Mouse (Mus musculus) heart, embryonic 16.5 days (tissue): Measurements from ENCODE around the gene Evi5. TPM values are rescaled to one million over a fixed set of nuclear protein-coding genes. Genes with fewer than 3 reads are reported as not detected.

Experiments used
- ATAC-seq: fragments of 200-750 bp; cut with Nextera tagmentation; replicated peaks from 2 replicates; pipeline ENCODE4 v1.8.0; 2017; ENCODE audit warnings: moderate number of reproducible peaks; ENCODE audit not compliant: insufficient read depth, low FRiP score; ENCODE audit errors: extremely low read depth
- H3K27ac ChIP-seq: fragments of 300-500 bp; sonication (generic); 2 replicates; pipeline ENCODE4 v1.5.1; 2014; ENCODE audit warnings: mild to moderate bottlenecking, low read length, control low read depth, moderate library complexity
- H3K27me3 ChIP-seq: fragments of 300-500 bp; sonication (generic); 2 replicates; pipeline ENCODE4 v1.6.1; 2014; ENCODE audit warnings: low read length, mixed read lengths; ENCODE audit not compliant: control insufficient read depth, insufficient read depth
- H3K36me3 ChIP-seq: fragments of 300-500 bp; sonication (generic); 2 replicates; pipeline ENCODE4 v1.6.1; 2014; ENCODE audit not compliant: control insufficient read depth, insufficient read depth
- H3K4me1 ChIP-seq: fragments of 300-500 bp; sonication (generic); 2 replicates; pipeline ENCODE4 v1.6.1; 2014; ENCODE audit warnings: low read length, mixed read lengths; ENCODE audit not compliant: control insufficient read depth, insufficient read depth
- H3K4me2 ChIP-seq: fragments of 300-500 bp; sonication (generic); 2 replicates; pipeline ENCODE4 v1.6.1; 2014; ENCODE audit warnings: low read depth, mild to moderate bottlenecking, control low read depth, low read length
- H3K4me3 ChIP-seq: fragments of 300-500 bp; sonication (generic); 2 replicates; pipeline ENCODE4 v1.5.1; 2014; ENCODE audit warnings: mild to moderate bottlenecking, control low read depth, low read length
- H3K9ac ChIP-seq: fragments of 300-500 bp; sonication (generic); 2 replicates; pipeline ENCODE4 v1.6.1; 2014; ENCODE audit warnings: low read length, control low read depth
- H3K9me3 ChIP-seq: fragments of 300-500 bp; sonication (generic); replicated peaks from 2 replicates; pipeline ENCODE4 v1.6.1; 2016; ENCODE audit warnings: low read length; ENCODE audit not compliant: control insufficient read depth
- WGBS: fragments of 180-500 bp; shearing (Covaris S2); extraction: QIAGEN DNeasy Blood & Tissue Kit; methylation state at CpG from one replicate; pipeline ENCODE4 v1.1.7; 2014; 5-methylcytosine and 5-hydroxymethylcytosine counted together
- polyA plus RNA-seq: library from polyadenylated mRNA; unstranded; fragments of >200 nt; fragmentation: Nextera tagmentation; extraction: Ambion mirVana; gene quantifications from 2 replicates; pipeline ENCODE4 v1.2.1, GENCODE M21; 2015

Gene Evi5
- 40.5 and 41.0 TPM in 2 replicates for polyA plus RNA-seq

GRCm38 (mm10) chr5:107874561-107875260 lies at the start of gene Evi5:
Evi5 (minus strand) TSS chr5:107875107.
- H3K27me3 ChIP-seq = no peaks in the 10 kb centered on the region
- H3K27ac ChIP-seq = peak within 1 kb of the TSS; percentile 94
- WGBS = 30% methylated on average over 4 of the region's 4 CpGs
- peak within 1 kb of the TSS; percentile 57 for H3K4me2 ChIP-seq
- peak within 1 kb of the TSS; percentile 55 for H3K9ac ChIP-seq
- ATAC-seq = no peak; the same call in 1 of the 2 replicates
- H3K4me1 ChIP-seq = peaks cover 27% of the 10 kb centered on the region
- peak within 1 kb of the TSS; percentile 8 for H3K4me3 ChIP-seq
- no peaks in the 10 kb centered on the region for H3K36me3 ChIP-seq
- no peaks in the 10 kb centered on the region for H3K9me3 ChIP-seq

GRCm38 (mm10) chr5:107924564-107924963 lies 49.7 kb upstream of the Evi5 start:
- Histone ChIP-seq H3K9me3 (no peaks in the 10 kb centered on the region), H3K4me1 (no peaks in the 10 kb centered on the region), H3K4me3 (no peak overlapping the region), H3K36me3 (no peaks in the 10 kb centered on the region), H3K9ac (no peak overlapping the region), H3K27ac (no peak overlapping the region), H3K27me3 (no peaks in the 10 kb centered on the region), H3K4me2 (no peak overlapping the region)
- WGBS = 78% methylated on average over 8 of the region's 8 CpGs
- ATAC-seq = no peak

GRCm38 (mm10) chr5:107922836-107923235 lies 47.9 kb upstream of the Evi5 start:
- WGBS = 87% methylated on average over 1 of the region's 1 CpGs
- H3K27ac ChIP-seq = no peak overlapping the region
- no peak overlapping the region for H3K4me3 ChIP-seq
- H3K4me2 ChIP-seq = no peak overlapping the region
- H3K36me3 ChIP-seq = no peaks in the 10 kb centered on the region
- no peaks in the 10 kb centered on the region for H3K9me3 ChIP-seq
- H3K9ac ChIP-seq = no peak overlapping the region
- H3K27me3 ChIP-seq = no peaks in the 10 kb centered on the region
- no peaks in the 10 kb centered on the region for H3K4me1 ChIP-seq
- no peak for ATAC-seq

GRCm38 (mm10) chr5:107921400-107922252 lies 46.7 kb upstream of the Evi5 start:
- H3K36me3 ChIP-seq = no peaks in the 10 kb centered on the region
- 78% methylated on average over 2 of the region's 2 CpGs for WGBS
- H3K27ac ChIP-seq = no peak overlapping the region
- no peak overlapping the region for H3K4me2 ChIP-seq
- H3K9ac ChIP-seq = no peak overlapping the region
- H3K4me3 ChIP-seq = no peak overlapping the region
- H3K27me3 ChIP-seq = no peaks in the 10 kb centered on the region
- 0 out of 2 replicates have a peak, but pooled peaks have one; percentile 41 for ATAC-seq
- H3K4me1 ChIP-seq = no peaks in the 10 kb centered on the region
- no peaks in the 10 kb centered on the region for H3K9me3 ChIP-seq

GRCm38 (mm10) chr5:107915280-107915679 lies 40.4 kb upstream of the Evi5 start:
- H3K27ac ChIP-seq = no peak overlapping the region
- no peak overlapping the region for H3K9ac ChIP-seq
- WGBS = 52% methylated on average over 4 of the region's 4 CpGs
- ATAC-seq = no peak
- no peaks in the 10 kb centered on the region for H3K9me3 ChIP-seq
- H3K36me3 ChIP-seq = no peaks in the 10 kb centered on the region
- H3K4me3 ChIP-seq = no peak overlapping the region
- H3K4me2 ChIP-seq = no peak overlapping the region
- no peaks in the 10 kb centered on the region for H3K27me3 ChIP-seq
- no peaks in the 10 kb centered on the region for H3K4me1 ChIP-seq

GRCm38 (mm10) chr5:107911012-107911411 lies 36.1 kb upstream of the Evi5 start:
- 87% methylated on average over 5 of the region's 5 CpGs for WGBS
- no peak overlapping the region for H3K4me2 ChIP-seq
- H3K9ac ChIP-seq = no peak overlapping the region
- H3K4me3 ChIP-seq = no peak overlapping the region
- H3K9me3 ChIP-seq = no peaks in the 10 kb centered on the region
- no peak overlapping the region for H3K27ac ChIP-seq
- ATAC-seq = no peak
- H3K27me3 ChIP-seq = no peaks in the 10 kb centered on the region
- no peaks in the 10 kb centered on the region for H3K4me1 ChIP-seq
- H3K36me3 ChIP-seq = peaks cover 32% of the 10 kb centered on the region

GRCm38 (mm10) chr5:107910084-107910616 lies 35.2 kb upstream of the Evi5 start:
- 62% methylated on average over 5 of the region's 5 CpGs for WGBS
- H3K9me3 ChIP-seq = no peaks in the 10 kb centered on the region
- no peak overlapping the region for H3K27ac ChIP-seq
- no peak for ATAC-seq
- no peaks in the 10 kb centered on the region for H3K4me1 ChIP-seq
- H3K9ac ChIP-seq = no peak overlapping the region
- no peak overlapping the region for H3K4me2 ChIP-seq
- peaks cover 41% of the 10 kb centered on the region for H3K36me3 ChIP-seq
- H3K4me3 ChIP-seq = no peak overlapping the region
- no peaks in the 10 kb centered on the region for H3K27me3 ChIP-seq

- ATAC-seq = no peak
- H3K4me3 ChIP-seq = no peak overlapping the region
- WGBS = 89% methylated on average over 3 of the region's 3 CpGs
- H3K36me3 ChIP-seq = peaks cover 44% of the 10 kb centered on the region
- H3K4me2 ChIP-seq = no peak overlapping the region
- H3K9ac ChIP-seq = no peak overlapping the region
- H3K27me3 ChIP-seq = no peaks in the 10 kb centered on the region
- H3K9me3 ChIP-seq = no peaks in the 10 kb centered on the region
- no peaks in the 10 kb centered on the region for H3K4me1 ChIP-seq
- no peak overlapping the region for H3K27ac ChIP-seq
Observed at GRCm38 (mm10) chr5:107909668-107910067, 34.8 kb upstream of the Evi5 start.
